ENCODE assay signal across 16 mouse cellular contexts in genomic region chr6:87143594-87143993, GRCm38 (mm10). TPM values are rescaled to one million over a fixed set of nuclear protein-coding genes. Genes with fewer than 3 reads are reported as not detected.
DNase-seq lines count a peak whose midpoint lies in the region; ATAC-seq lines count a peak whose summit lies in the region.
"Had no signal": no experiment of that assay in that cellular context is flagged by ENCODE, and none has a peak within 500 bp of the region (broad histone marks: within the 10 kb centered on the region; RNA-seq: fewer than 3 reads in every experiment).

No protein-coding gene starts in this region.

- 0 out of 2 replicates have a peak overlapping the region, but pooled peaks have one; percentile 17 for H3K27ac ChIP-seq in heart, embryonic 13.5 days (replicated peaks)
- H3K27ac ChIP-seq: liver, embryonic 13.5 days had no signal

- H3K9ac ChIP-seq in heart, embryonic 13.5 days = no peak overlapping the region
- H3K9ac ChIP-seq: liver, embryonic 13.5 days had no signal

- H3K4me1 ChIP-seq in heart, embryonic 13.5 days = peaks cover 15% of the 10 kb centered on the region

- no peak overlapping the region for H3K4me3 ChIP-seq in heart, embryonic 13.5 days
- H3K4me3 ChIP-seq: erythroblast, embryonic 14.5 days; liver, embryonic 13.5 days had no signal

- no peak for DNase-seq in heart, adult 18-20 months
- peak; percentile 39 for DNase-seq in kidney, postnatal 10 days
- DNase-seq in kidney, adult 18-20 months = no peak
- peak; percentile 20 for DNase-seq in Muller cell, postnatal 12 days (ENCODE audit: inconsistent ontology term)
- DNase-seq in adrenal gland, postnatal 36 days = peak; percentile 19 to 26
- DNase-seq in left cerebral cortex, adult 11 months (ENCODE audit: low spot score) = no peak
- DNase-seq in right cerebral cortex, adult 2 months (ENCODE audit: low spot score in 2 of 2) = no peak
- DNase-seq: cerebellum, adult 2 months; heart, postnatal 4 days; kidney, adult 2 months; liver, embryonic 13.5 days; thymus, postnatal 14 days had no signal

- H3K27me3 ChIP-seq in heart, embryonic 13.5 days (replicated peaks) = no peaks in the 10 kb centered on the region

- H3K4me2 ChIP-seq in heart, embryonic 13.5 days = no peak overlapping the region
- H3K4me2 ChIP-seq: liver, embryonic 13.5 days had no signal

- H3K9me3 ChIP-seq in heart, embryonic 13.5 days = no peaks in the 10 kb centered on the region
- H3K9me3 ChIP-seq: G1E; liver, embryonic 13.5 days had no signal

- WGBS in heart, embryonic 13.5 days = 55% methylated on average over 13 of the region's 13 CpGs

- H3K36me3 ChIP-seq in heart, embryonic 13.5 days = no peaks in the 10 kb centered on the region
- H3K36me3 ChIP-seq: G1E; liver, embryonic 13.5 days had no signal

- no peak for ATAC-seq in heart, embryonic 13.5 days (ENCODE audit: extremely low read depth, insufficient number of reproducible peaks, low FRiP score, low TSS enrichment)

RNA-seq across cellular contexts. Expression of gene D6Ertd527e, which starts 39.0 kb away (rescaled TPM):
- polyA plus RNA-seq in heart, embryonic 13.5 days (2015; fragmentation: Nextera tagmentation; extraction: Ambion mirVana) = 0.19 and 0.33 TPM in 2 replicates
- total RNA-seq in heart, adult 18-20 months (2021) = not detected
- total RNA-seq in adrenal gland, postnatal 36 days (2021) = not detected
- total RNA-seq: heart, postnatal 4 days; left cerebral cortex, postnatal 14 days had no signal
- polyA plus RNA-seq: erythroblast, embryonic 14.5 days; liver, embryonic 13.5 days had no signal

Comparison
In these comparisons a context has a peak if more than half of its experiments do, and no peak if none do; other contexts are left out.
1. DNase-seq: peak in kidney, postnatal 10 days (single experiment), Muller cell, postnatal 12 days (single experiment) and adrenal gland, postnatal 36 days (2 of 2); none in heart, adult 18-20 months (0 of 2), kidney, adult 18-20 months (single experiment), left cerebral cortex, adult 11 months (single experiment) and right cerebral cortex, adult 2 months (0 of 2).